Mouse (Mus musculus) liver, embryonic 11.5 days (tissue): ENCODE results near the gene Pold1. TPM values are rescaled to one million over a fixed set of nuclear protein-coding genes. Genes with fewer than 3 reads are reported as not detected.
A peak's percentile ranks its signal among the peaks of the same experiment; 100 is the strongest.

ENCODE experiments used
- ATAC-seq: fragments of 200-750 bp; cut with Nextera tagmentation; replicated peaks from 2 replicates; pipeline ENCODE4 v1.8.0; 2017; ENCODE audit warnings: moderate number of reproducible peaks, mild to moderate bottlenecking, moderate TSS enrichment, moderate library complexity; ENCODE audit not compliant: low FRiP score
- DNase-seq: peaks from one replicate; pipeline ENCODE4 v3.0.0-alpha.2; 2017; ENCODE audit warnings: low spot score
- H3K27ac ChIP-seq: fragments of 300-500 bp; sonication (generic); 2 replicates; pipeline ENCODE4 v1.5.1; 2014; ENCODE audit warnings: mild to moderate bottlenecking, low read depth, low read length, control low read depth
- H3K27me3 ChIP-seq: fragments of 300-500 bp; sonication (generic); replicated peaks from 2 replicates; pipeline ENCODE4 v1.6.1; 2014; ENCODE audit warnings: low read length, mixed read lengths; ENCODE audit not compliant: control insufficient read depth, insufficient read depth
- H3K36me3 ChIP-seq: fragments of 300-500 bp; sonication (generic); 2 replicates; pipeline ENCODE4 v1.6.1; 2014; ENCODE audit warnings: mild to moderate bottlenecking, low read length, moderate library complexity, mixed read lengths; ENCODE audit not compliant: control insufficient read depth, insufficient read depth
- H3K4me1 ChIP-seq: fragments of 300-500 bp; sonication (generic); replicated peaks from 2 replicates; pipeline ENCODE4 v1.6.1; 2014; ENCODE audit warnings: low read length, mixed read lengths; ENCODE audit not compliant: control insufficient read depth, insufficient read depth
- H3K4me2 ChIP-seq: fragments of 300-500 bp; sonication (generic); 2 replicates; pipeline ENCODE4 v1.6.1; 2014; ENCODE audit warnings: mild to moderate bottlenecking, control low read depth, moderate library complexity
- H3K4me3 ChIP-seq: fragments of 300-500 bp; sonication (generic); 2 replicates; pipeline ENCODE4 v1.5.1; 2014; ENCODE audit warnings: low read depth, low read length, control low read depth
- H3K9ac ChIP-seq: fragments of 300-500 bp; sonication (generic); 2 replicates; pipeline ENCODE4 v1.6.1; 2014; ENCODE audit warnings: low read depth, low read length, control low read depth
- H3K9me3 ChIP-seq: fragments of 300-500 bp; sonication (generic); 2 replicates; pipeline ENCODE4 v1.6.1; 2016; ENCODE audit warnings: low read length, inconsistent platforms, mixed read lengths; ENCODE audit not compliant: control insufficient read depth
- WGBS: fragments of 180-500 bp; shearing (Covaris S2); extraction: QIAGEN DNeasy Blood & Tissue Kit; methylation state at CpG from one replicate; pipeline ENCODE4 v1.1.7; 2014; 5-methylcytosine and 5-hydroxymethylcytosine counted together
- polyA plus RNA-seq: library from polyadenylated mRNA; unstranded; fragments of >200 nt; fragmentation: Nextera tagmentation; extraction: Ambion mirVana; gene quantifications from 2 replicates; pipeline ENCODE4 v1.2.1, GENCODE M21; 2014

Gene Pold1
- polyA plus RNA-seq, 1 experiment from 2014 or later = 119 TPM

DNA sequence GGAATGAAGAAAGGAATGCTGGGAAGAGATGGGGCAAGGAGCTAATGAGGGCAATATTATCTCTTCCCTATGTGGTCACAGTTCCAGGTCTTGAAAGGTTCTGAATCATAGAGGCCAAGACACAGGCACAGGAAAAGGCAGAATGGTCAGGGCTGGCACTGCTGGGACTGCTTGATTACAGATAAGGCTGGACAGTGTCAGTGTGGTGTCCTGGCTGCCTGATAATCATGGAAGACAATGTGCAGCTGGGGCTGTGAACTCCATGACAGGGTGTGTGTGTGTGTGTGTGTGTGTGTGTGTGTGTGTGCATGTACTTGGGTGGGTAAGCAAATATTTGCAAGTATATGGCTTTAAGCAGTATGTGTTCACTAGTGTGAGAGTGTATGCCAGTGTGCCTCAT, 41.2 kb downstream of the Pold1 start:
- DNase-seq = no peak
- H3K9ac ChIP-seq = no peak overlapping the region
- no peaks in the 10 kb centered on the region for H3K36me3 ChIP-seq
- ATAC-seq = no peak; the same call in 1 of the 2 replicates
- H3K27ac ChIP-seq = no peak overlapping the region
- no peak overlapping the region for H3K4me2 ChIP-seq
- H3K27me3 ChIP-seq = peaks cover 10% of the 10 kb centered on the region
- no peak overlapping the region for H3K4me3 ChIP-seq
- no peaks in the 10 kb centered on the region for H3K4me1 ChIP-seq
- H3K9me3 ChIP-seq = no peaks in the 10 kb centered on the region

DNA sequence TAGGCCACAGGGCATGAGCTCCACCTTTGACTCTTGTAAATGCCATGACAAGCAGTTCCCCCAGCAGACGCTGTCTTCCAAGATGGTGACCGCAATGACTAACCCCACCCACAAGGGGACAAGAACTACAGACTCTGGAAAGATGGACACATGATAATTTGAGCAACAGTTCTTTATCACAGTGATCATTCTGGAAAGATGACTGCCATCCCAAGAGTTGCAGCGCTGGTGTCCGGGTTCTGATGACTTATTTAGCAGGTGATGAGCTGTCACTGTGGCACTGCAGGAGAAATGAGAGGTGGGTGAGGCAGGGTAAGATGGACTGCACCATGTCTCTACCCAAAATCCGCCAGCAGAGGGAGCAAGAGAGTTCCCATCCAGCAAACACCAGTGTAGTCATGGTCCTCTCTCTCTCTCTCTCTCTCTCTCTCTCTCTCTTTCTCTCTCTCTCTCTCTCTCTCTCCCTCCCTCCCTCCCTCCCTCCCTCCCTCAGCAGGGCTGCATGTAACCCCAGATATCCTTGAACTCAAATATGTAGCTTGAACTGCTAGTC, 47.0 kb downstream of the Pold1 start:
- Histone ChIP-seq H3K9ac (no peak overlapping the region), H3K9me3 (no peaks in the 10 kb centered on the region), H3K4me2 (no peak overlapping the region), H3K4me1 (peaks cover 3% of the 10 kb centered on the region; the same call in 1 of the 2 replicates), H3K36me3 (no peaks in the 10 kb centered on the region), H3K27ac (no peak overlapping the region), H3K4me3 (no peak overlapping the region), H3K27me3 (peaks cover 6% of the 10 kb centered on the region; the same call in 1 of the 2 replicates)
- DNase-seq (peak; percentile 56), ATAC-seq (no peak)
- WGBS = 28% methylated on average over 5 of the region's 5 CpGs

DNA sequence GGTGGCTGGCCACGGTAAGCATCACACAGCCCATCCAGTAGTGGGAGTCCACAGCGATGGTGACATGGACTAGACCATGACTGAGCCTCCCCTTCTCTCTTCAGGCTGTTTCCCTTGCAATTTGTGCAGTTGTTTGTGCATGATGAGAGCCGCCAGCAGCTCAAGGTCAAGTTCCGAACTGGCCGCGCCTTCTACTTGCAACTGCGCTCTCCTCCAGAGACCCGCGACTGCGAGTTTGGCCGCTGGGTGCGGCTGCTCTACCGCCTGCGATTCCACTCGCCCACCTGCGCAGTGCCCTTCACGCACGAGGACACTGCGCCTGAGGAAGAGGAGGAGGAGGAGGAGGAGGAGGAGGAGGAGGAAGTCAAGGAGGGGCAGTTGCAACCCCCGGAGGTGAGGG, 48.6 kb downstream of the Pold1 start:
- Histone ChIP-seq H3K36me3 (no peaks in the 10 kb centered on the region), H3K27me3 (peaks cover 6% of the 10 kb centered on the region; the same call in 1 of the 2 replicates), H3K4me1 (peaks cover 10% of the 10 kb centered on the region; the same call in 1 of the 2 replicates), H3K4me2 (no peak overlapping the region), H3K9ac (no peak overlapping the region), H3K4me3 (no peak overlapping the region), H3K27ac (no peak overlapping the region), H3K9me3 (no peaks in the 10 kb centered on the region)
- ATAC-seq (no peak), DNase-seq (no peak)
- 50% methylated on average over 20 of the region's 20 CpGs for WGBS

DNA sequence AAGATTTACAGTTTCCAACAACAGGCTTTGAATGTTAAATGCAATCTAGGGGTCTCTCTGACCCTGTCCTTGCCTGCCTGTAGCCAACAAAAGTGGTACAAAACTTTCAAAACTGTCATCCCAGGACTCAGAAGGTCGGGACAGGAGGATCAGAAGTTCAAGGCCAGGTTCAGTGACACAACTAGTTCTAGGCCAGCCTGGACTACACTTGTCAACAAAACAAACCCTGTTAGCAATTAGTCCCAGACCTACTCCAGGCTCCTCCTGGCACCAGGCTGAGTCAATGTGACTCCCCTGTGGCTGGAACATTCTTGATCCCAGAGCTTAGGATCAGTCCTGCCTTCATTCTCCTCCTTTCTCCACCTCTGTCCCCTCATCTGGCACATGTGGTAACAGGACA, 49.7 kb downstream of the Pold1 start:
- Histone ChIP-seq H3K4me3 (no peak overlapping the region), H3K4me2 (no peak overlapping the region), H3K9me3 (no peaks in the 10 kb centered on the region), H3K27ac (no peak overlapping the region), H3K27me3 (peaks cover 6% of the 10 kb centered on the region; the same call in 1 of the 2 replicates), H3K36me3 (peaks cover 2% of the 10 kb centered on the region; the same call in 1 of the 2 replicates), H3K4me1 (peaks cover 14% of the 10 kb centered on the region; the same call in 1 of the 2 replicates), H3K9ac (no peak overlapping the region)
- ATAC-seq (no peak), DNase-seq (no peak)
- WGBS = 57% methylated on average over 1 of the region's 1 CpGs

DNA sequence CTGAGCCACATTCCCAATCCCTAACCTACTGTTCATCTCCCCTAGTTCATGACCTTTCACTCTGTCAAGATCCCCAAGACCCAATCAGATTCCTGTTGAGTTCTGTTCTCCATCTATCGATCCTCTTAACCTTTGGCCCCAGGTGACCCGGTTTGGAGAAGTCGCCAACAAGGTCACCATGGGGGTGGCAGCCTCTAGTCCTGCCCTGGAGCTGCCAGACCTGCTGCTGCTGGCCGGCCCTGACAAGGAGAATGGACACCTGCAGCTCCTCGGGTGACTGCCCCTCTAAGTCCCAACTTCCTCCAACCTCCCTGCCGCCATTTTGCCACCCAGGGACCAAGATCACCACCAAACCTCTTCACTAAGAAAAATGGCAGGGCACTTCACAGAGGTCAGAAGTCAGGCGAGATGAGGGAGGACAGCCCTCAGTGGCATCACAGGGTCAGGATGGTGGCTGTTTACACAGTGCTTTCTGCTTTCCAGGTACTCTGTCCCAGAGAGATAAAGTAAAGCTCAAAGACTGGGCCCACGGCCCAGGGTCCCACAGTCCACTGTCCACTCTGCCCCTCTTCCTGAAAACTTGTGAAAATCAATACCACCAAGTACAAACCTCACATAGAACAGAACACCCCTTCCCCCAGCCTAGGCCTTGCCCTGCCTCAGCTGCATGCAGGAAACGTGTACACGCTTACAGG, 51.1 kb downstream of the Pold1 start:
- ATAC-seq (no peak), DNase-seq (no peak)
- Histone ChIP-seq H3K27ac (peak overlapping the region; percentile 80; the same call in 1 of the 2 replicates), H3K9me3 (no peaks in the 10 kb centered on the region), H3K4me2 (peak overlapping the region; percentile 88), H3K4me1 (peaks cover 14% of the 10 kb centered on the region; the same call in 1 of the 2 replicates), H3K27me3 (peaks cover 6% of the 10 kb centered on the region; the same call in 1 of the 2 replicates), H3K9ac (peak overlapping the region; percentile 74), H3K36me3 (peaks cover 3% of the 10 kb centered on the region; the same call in 1 of the 2 replicates), H3K4me3 (peak overlapping the region; percentile 59)
- WGBS = 72% methylated on average over 10 of the region's 10 CpGs

DNA sequence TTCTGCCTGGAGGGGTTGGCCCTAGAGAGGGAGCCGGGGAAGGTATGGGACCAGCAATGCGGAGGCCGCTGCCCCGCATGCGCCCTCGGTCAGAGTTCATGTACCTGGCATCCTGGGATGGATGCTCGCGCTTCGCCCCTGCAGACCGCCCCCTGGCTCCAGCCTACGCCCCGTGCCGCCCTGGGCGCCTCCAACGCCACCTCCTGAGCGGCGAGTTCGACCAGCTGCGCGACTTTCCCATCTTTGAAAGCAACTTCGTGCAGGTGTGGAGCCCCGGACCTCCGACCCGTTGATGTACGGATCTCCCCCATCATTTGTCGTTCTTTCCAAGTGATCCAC, 51.9 kb downstream of the Pold1 start:
- peaks cover 14% of the 10 kb centered on the region; the same call in 1 of the 2 replicates for H3K4me1 ChIP-seq
- peak overlapping the region; percentile 80 for H3K27ac ChIP-seq
- DNase-seq (no peak), ATAC-seq (peak; percentile 65)
- no peaks in the 10 kb centered on the region for H3K9me3 ChIP-seq
- H3K27me3 ChIP-seq = peaks cover 6% of the 10 kb centered on the region; the same call in 1 of the 2 replicates
- peak overlapping the region; percentile 59 for H3K4me3 ChIP-seq
- 1% methylated on average over 26 of the region's 26 CpGs for WGBS
- peak overlapping the region; percentile 88 for H3K4me2 ChIP-seq
- H3K9ac ChIP-seq = peak overlapping the region; percentile 74
- peaks cover 8% of the 10 kb centered on the region for H3K36me3 ChIP-seq

DNA sequence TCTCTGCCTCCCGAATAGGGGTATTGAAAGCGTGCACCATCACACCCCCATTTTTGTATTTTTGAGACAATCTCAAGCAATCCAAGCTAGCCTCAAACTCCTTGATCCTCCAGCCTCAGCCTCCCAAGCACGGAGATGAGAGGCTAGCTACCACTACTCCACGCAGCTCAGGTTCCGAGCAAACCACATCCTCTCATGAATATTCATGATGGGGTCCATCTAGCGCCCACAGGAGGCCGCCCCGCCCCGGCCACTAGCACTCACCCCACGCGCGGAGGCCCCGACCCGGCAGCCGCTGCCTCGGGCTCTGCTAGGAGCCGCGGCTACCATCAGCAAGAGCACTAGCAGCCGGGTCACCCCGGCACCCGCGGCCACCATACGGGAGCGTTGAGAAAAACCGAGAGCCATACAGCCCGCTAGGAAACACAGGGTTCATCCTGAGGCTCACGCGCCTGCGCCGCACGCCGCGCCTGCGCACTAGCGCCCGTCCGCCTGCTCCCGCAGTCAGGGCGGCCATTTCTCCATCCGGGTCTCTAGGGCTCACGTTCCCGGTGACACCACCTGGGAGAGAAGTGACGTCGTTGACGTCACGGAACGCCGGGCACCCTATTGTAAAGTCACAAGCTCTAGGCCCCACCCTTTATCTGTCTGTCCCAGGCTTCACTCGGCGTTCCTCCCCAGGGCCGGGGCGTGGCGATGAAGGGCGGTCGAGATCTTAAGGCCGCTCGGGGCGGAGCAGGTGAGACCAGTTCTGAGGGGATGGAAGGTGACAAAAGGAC, 52.5 kb downstream of the Pold1 start, which contains the start of the genes Emc10 and Fam71e1:
Gene Emc10, minus strand, starts transcription at position 538 of the 779 bp plus-strand sequence.
Gene Fam71e1, plus strand, starts transcription at position 590 of the 779 bp plus-strand sequence.
- under 1% methylated on average over 58 of the region's 58 CpGs for WGBS
- peak within 1 kb of the TSS; percentile 88 for H3K4me2 ChIP-seq

DNA sequence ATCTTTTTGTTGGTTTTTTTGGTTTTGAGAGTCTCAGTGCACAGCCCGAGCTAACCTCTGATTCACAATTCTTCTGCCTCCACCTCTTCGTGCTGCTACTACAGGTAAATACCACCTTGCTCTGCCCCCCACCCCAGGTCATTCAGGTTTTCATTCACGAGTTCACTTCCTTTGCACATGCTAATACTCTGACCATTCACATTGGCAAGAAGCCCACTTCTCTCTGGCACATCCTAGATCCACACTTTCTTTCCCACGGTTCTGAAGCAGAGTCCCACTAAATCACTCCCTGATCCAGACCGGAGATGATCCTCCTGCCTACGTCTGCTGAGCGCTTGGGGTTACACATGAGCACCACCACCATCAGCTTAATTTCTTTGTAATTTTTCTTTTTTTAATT, 53.6 kb downstream of the Pold1 start:
- ATAC-seq (no peak), DNase-seq (no peak)
- Histone ChIP-seq H3K4me2 (peak overlapping the region; percentile 88), H3K4me1 (peaks cover 14% of the 10 kb centered on the region; the same call in 1 of the 2 replicates), H3K4me3 (peak overlapping the region; percentile 59), H3K9me3 (no peaks in the 10 kb centered on the region), H3K36me3 (peaks cover 20% of the 10 kb centered on the region), H3K9ac (peak overlapping the region; percentile 78), H3K27ac (no peak overlapping the region), H3K27me3 (peaks cover 4% of the 10 kb centered on the region; the same call in 1 of the 2 replicates)
- WGBS = 87% methylated on average over 7 of the region's 7 CpGs

More for the DNA sequence above, 52.5 kb downstream of the Pold1 start, which contains the start of the genes Emc10 and Fam71e1:
- peak within 1 kb of the TSS; percentile 78 for H3K9ac ChIP-seq
- no peaks in the 10 kb centered on the region for H3K9me3 ChIP-seq
- H3K4me1 ChIP-seq = peaks cover 14% of the 10 kb centered on the region; the same call in 1 of the 2 replicates
- peak within 1 kb of the TSS; percentile 87 for H3K27ac ChIP-seq
- DNase-seq (peak; percentile 98), ATAC-seq (peak; percentile 97)
- peak within 1 kb of the TSS; percentile 59 for H3K4me3 ChIP-seq
- peaks cover 12% of the 10 kb centered on the region for H3K36me3 ChIP-seq
- H3K27me3 ChIP-seq = peaks cover 6% of the 10 kb centered on the region; the same call in 1 of the 2 replicates
